10 mouse cellular contexts compared by ENCODE assay signal in the genomic region with DNA sequence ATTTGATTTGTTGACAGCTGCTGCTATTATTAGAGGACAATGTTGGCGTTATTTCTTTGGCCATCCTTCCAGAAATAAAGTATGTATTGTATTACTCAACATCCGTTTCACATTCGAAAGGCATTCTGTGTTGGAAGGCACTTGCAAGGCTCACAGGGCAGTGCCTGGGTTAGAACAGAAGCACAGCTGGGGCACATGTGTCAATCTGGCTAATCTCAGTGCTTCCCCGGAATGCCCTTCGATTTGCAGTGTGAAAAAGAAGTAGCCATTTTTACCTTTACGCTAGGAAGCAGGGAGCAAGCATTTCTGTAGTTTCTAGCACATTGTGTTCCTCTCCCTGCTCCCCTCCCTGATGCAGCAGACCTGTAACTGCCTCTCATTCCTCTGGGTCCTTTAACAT. TPM values are rescaled to one million over a fixed set of nuclear protein-coding genes. Genes with fewer than 3 reads are reported as not detected.
DNase-seq lines count a peak whose midpoint lies in the region; ATAC-seq and TF ChIP-seq lines count a peak whose summit lies in the region.
"Had no signal": no experiment of that assay in that cellular context is flagged by ENCODE, and none has a peak within 500 bp of the region (broad histone marks: within the 10 kb centered on the region; RNA-seq: fewer than 3 reads in every experiment).

No protein-coding gene starts in this region.

- no peak for DNase-seq in liver, postnatal 0 days
- DNase-seq in heart, postnatal 10 days = peak; percentile 37 to 43
- no peak for DNase-seq in left cerebral cortex, postnatal 36 days (ENCODE audit: low spot score in 2 of 2)
- DNase-seq in cerebellum, postnatal 36 days = no peak
- DNase-seq in testis, postnatal 14 days (ENCODE audit: low spot score) = no peak
- DNase-seq: cerebellum, adult 2 months had no signal

- TF ChIP-seq CTCF in liver, postnatal 0 days (IDR thresholded peaks at IDR 0.05; ENCODE audit: low read depth) = no peak

- peaks cover 8% of the 10 kb centered on the region; the same call in 1 of the 2 replicates for H3K4me1 ChIP-seq in liver, postnatal 0 days (ENCODE audit: insufficient read depth)
- H3K4me1 ChIP-seq in liver, embryonic 12.5 days = peaks cover 15% of the 10 kb centered on the region; the same call in 1 of the 2 replicates
- peaks cover 20% of the 10 kb centered on the region; the same call in 1 of the 2 replicates for H3K4me1 ChIP-seq in embryonic facial prominence, embryonic 12.5 days

- intact Hi-C loops in heart, postnatal 10 days (cut with DNase I) = loop anchor here (5.0 kb wide), 1 partner anchor 44 kb away; no protein-coding TSS in a partner anchor
- intact Hi-C loops in left cerebral cortex, postnatal 36 days (cut with DNase I) = loop anchor here (5.0 kb wide), 1 partner anchor 216 kb away; no protein-coding TSS in a partner anchor

- H3K4me2 ChIP-seq in liver, postnatal 0 days (ENCODE audit: low read depth, low read length) = peak overlapping the region; percentile 9; the same call in 1 of the 2 replicates
- no peak overlapping the region for H3K4me2 ChIP-seq in liver, embryonic 12.5 days
- H3K4me2 ChIP-seq in embryonic facial prominence, embryonic 12.5 days (replicated peaks) = peak overlapping the region; percentile 1; the same call in 1 of the 2 replicates

- peaks cover 32% of the 10 kb centered on the region; the same call in 1 of the 2 replicates for H3K79me2 ChIP-seq in macrophage (ENCODE audit: inconsistent target)

- H3K9me3 ChIP-seq in liver, postnatal 0 days (ENCODE audit: low read length) = no peaks in the 10 kb centered on the region
- H3K9me3 ChIP-seq in liver, embryonic 12.5 days (replicated peaks) = no peaks in the 10 kb centered on the region
- H3K9me3 ChIP-seq in embryonic facial prominence, embryonic 12.5 days = no peaks in the 10 kb centered on the region

- H3K9ac ChIP-seq in liver, postnatal 0 days (replicated peaks) = no peak overlapping the region
- no peak overlapping the region for H3K9ac ChIP-seq in liver, embryonic 12.5 days
- no peak overlapping the region for H3K9ac ChIP-seq in embryonic facial prominence, embryonic 12.5 days

- no peaks in the 10 kb centered on the region for H3K36me3 ChIP-seq in liver, postnatal 0 days (replicated peaks; ENCODE audit: insufficient read depth, low read length)
- no peaks in the 10 kb centered on the region; the same call in 1 of the 2 replicates for H3K36me3 ChIP-seq in liver, embryonic 12.5 days
- H3K36me3 ChIP-seq in embryonic facial prominence, embryonic 12.5 days = no peaks in the 10 kb centered on the region
- no peaks in the 10 kb centered on the region for H3K36me3 ChIP-seq in macrophage (ENCODE audit: inconsistent target)

- peak overlapping the region; percentile 60 for H3K27ac ChIP-seq in liver, postnatal 0 days (ENCODE audit: low read depth)
- no peak overlapping the region for H3K27ac ChIP-seq in liver, embryonic 12.5 days
- peak overlapping the region; percentile 48 for H3K27ac ChIP-seq in embryonic facial prominence, embryonic 12.5 days
- H3K27ac ChIP-seq in macrophage = peak overlapping the region; percentile 66

- no peak for ATAC-seq in liver, postnatal 0 days
- no peak for ATAC-seq in liver, embryonic 12.5 days
- ATAC-seq in embryonic facial prominence, embryonic 12.5 days (ENCODE audit: insufficient number of reproducible peaks, insufficient read depth, low FRiP score, low TSS enrichment) = no peak
- ATAC-seq: forebrain, embryonic 16.5 days had no signal

- no peak for TF ChIP-seq EP300 in liver, postnatal 0 days (IDR thresholded peaks at IDR 0.05; ENCODE audit: low read depth)

- H3K27me3 ChIP-seq in liver, postnatal 0 days (ENCODE audit: insufficient read depth, low read length) = no peaks in the 10 kb centered on the region
- H3K27me3 ChIP-seq in liver, embryonic 12.5 days (replicated peaks) = no peaks in the 10 kb centered on the region
- no peaks in the 10 kb centered on the region for H3K27me3 ChIP-seq in embryonic facial prominence, embryonic 12.5 days

- 0 out of 2 replicates have a peak overlapping the region, but pooled peaks have one; percentile 5 for H3K4me3 ChIP-seq in liver, postnatal 0 days (ENCODE audit: low read depth, low read length)
- no peak overlapping the region for H3K4me3 ChIP-seq in liver, embryonic 12.5 days
- no peak overlapping the region for H3K4me3 ChIP-seq in embryonic facial prominence, embryonic 12.5 days
- no peak overlapping the region for H3K4me3 ChIP-seq in macrophage (ENCODE audit: inconsistent target)

- WGBS in liver, postnatal 0 days (ENCODE audit: insufficient replicate concordance) = 70% methylated on average over 6 of the region's 6 CpGs
- 70% methylated on average over 6 of the region's 6 CpGs for WGBS in liver, embryonic 12.5 days (ENCODE audit: insufficient replicate concordance)
- WGBS in embryonic facial prominence, embryonic 12.5 days = 28% methylated on average over 6 of the region's 6 CpGs
- 42% methylated on average over 6 of the region's 6 CpGs for WGBS in macrophage (ENCODE audit: missing documents)

RNA-seq across cellular contexts. Expression of gene Ifit2, which starts 2.5 kb away (rescaled TPM):
- 3.5 and 3.7 TPM in 2 replicates for polyA plus RNA-seq in liver, postnatal 0 days (2015; fragmentation: Nextera tagmentation; extraction: Ambion mirVana)
- 2.9 and 3.1 TPM in 2 replicates for polyA plus RNA-seq in liver, embryonic 12.5 days (2016; fragmentation: Nextera tagmentation; extraction: Ambion mirVana)
- 8.9 and 9.8 TPM in 2 replicates for polyA plus RNA-seq in embryonic facial prominence, embryonic 12.5 days (2016; fragmentation: Nextera tagmentation; extraction: Ambion mirVana)
- total RNA-seq in heart, postnatal 10 days (2021) = 1 to 10 TPM; 4.9 to 7.3 TPM
- 1,000 to 10,000 TPM in 6 of 26 experiments, 100 to 1,000 TPM in 12, 10 to 100 TPM in 8; 30.4 to 2,097 (median 579) TPM for total RNA-seq in macrophage (2018; cell fraction: chromatin; rRNA removed)
- 1,000 to 10,000 TPM in 14 of 26 experiments, 100 to 1,000 TPM in 12; 225 to 3,895 (median 1,756) TPM for total RNA-seq in macrophage (2018; cell fraction: cytosol; rRNA removed)
- total RNA-seq in macrophage (2018; cell fraction: nucleus; rRNA removed) = 1,000 to 10,000 TPM in 16 of 26 experiments, 100 to 1,000 TPM in 9, 10 to 100 TPM in 1; 77.5 to 3,890 (median 2,245) TPM
- polyA plus RNA-seq in macrophage (2018) = 92.3 to 757 TPM (median 307 TPM) in 3 replicates
- total RNA-seq in left cerebral cortex, postnatal 36 days (2021) = 1 to 10 TPM; 7.2 to 7.8 TPM

RNA-seq across cellular contexts. Expression of gene Lipa, which starts 25.7 kb away (rescaled TPM):
- 139 and 144 TPM in 2 replicates for polyA plus RNA-seq in liver, postnatal 0 days (2015; fragmentation: Nextera tagmentation; extraction: Ambion mirVana)
- 33.4 and 35.0 TPM in 2 replicates for polyA plus RNA-seq in liver, embryonic 12.5 days (2016; fragmentation: Nextera tagmentation; extraction: Ambion mirVana)
- polyA plus RNA-seq in embryonic facial prominence, embryonic 12.5 days (2016; fragmentation: Nextera tagmentation; extraction: Ambion mirVana) = 30.2 and 30.7 TPM in 2 replicates
- 10 to 100 TPM; 28.6 to 29.1 TPM for total RNA-seq in heart, postnatal 10 days (2021)
- 100 to 1,000 TPM in 15 of 26 experiments, 10 to 100 TPM in 11; 33.8 to 485 (median 111) TPM for total RNA-seq in macrophage (2018; cell fraction: chromatin; rRNA removed)
- 1,000 to 10,000 TPM in 4 of 26 experiments, 100 to 1,000 TPM in 22; 457 to 1,368 (median 726) TPM for total RNA-seq in macrophage (2018; cell fraction: cytosol; rRNA removed)
- total RNA-seq in macrophage (2018; cell fraction: nucleus; rRNA removed) = 1,000 to 10,000 TPM in 3 of 26 experiments, 100 to 1,000 TPM in 23; 198 to 1,229 (median 648) TPM
- polyA plus RNA-seq in macrophage (2018) = 951 to 1,428 TPM (median 1,047 TPM) in 3 replicates
- 10 to 100 TPM; 15.8 to 17.0 TPM for total RNA-seq in left cerebral cortex, postnatal 36 days (2021)

RNA-seq across cellular contexts. Expression of gene Ifit3, which starts 30.3 kb away (rescaled TPM):
- 10.1 and 11.7 TPM in 2 replicates for polyA plus RNA-seq in liver, postnatal 0 days (2015; fragmentation: Nextera tagmentation; extraction: Ambion mirVana)
- 0.60 and 0.69 TPM in 2 replicates for polyA plus RNA-seq in liver, embryonic 12.5 days (2016; fragmentation: Nextera tagmentation; extraction: Ambion mirVana)
- polyA plus RNA-seq in embryonic facial prominence, embryonic 12.5 days (2016; fragmentation: Nextera tagmentation; extraction: Ambion mirVana) = 0.74 and 1.3 TPM in 2 replicates
- total RNA-seq in heart, postnatal 10 days (2021) = 1 to 10 TPM in 1 of 2 experiments, under 1 TPM in 1; 0.89 to 1.4 TPM
- total RNA-seq in macrophage (2018; cell fraction: chromatin; rRNA removed) = 1,000 to 10,000 TPM in 5 of 26 experiments, 100 to 1,000 TPM in 14, 10 to 100 TPM in 7; 56.4 to 1,330 (median 558) TPM
- total RNA-seq in macrophage (2018; cell fraction: cytosol; rRNA removed) = 1,000 to 10,000 TPM in 13 of 26 experiments, 100 to 1,000 TPM in 13; 197 to 2,399 (median 937) TPM
- total RNA-seq in macrophage (2018; cell fraction: nucleus; rRNA removed) = 1,000 to 10,000 TPM in 13 of 26 experiments, 100 to 1,000 TPM in 12, 10 to 100 TPM in 1; 99.6 to 2,418 (median 1,000) TPM
- 215 to 762 TPM (median 269 TPM) in 3 replicates for polyA plus RNA-seq in macrophage (2018)
- 1 to 10 TPM; 4.0 to 4.5 TPM for total RNA-seq in left cerebral cortex, postnatal 36 days (2021)

RNA-seq across cellular contexts. Expression of gene Ifit1bl1, which starts 48.7 kb away (rescaled TPM):
- polyA plus RNA-seq in liver, postnatal 0 days (2015; fragmentation: Nextera tagmentation; extraction: Ambion mirVana) = 0.75 TPM in 2 replicates
- 0.07 and 0.08 TPM in 2 replicates for polyA plus RNA-seq in liver, embryonic 12.5 days (2016; fragmentation: Nextera tagmentation; extraction: Ambion mirVana)
- polyA plus RNA-seq in embryonic facial prominence, embryonic 12.5 days (2016; fragmentation: Nextera tagmentation; extraction: Ambion mirVana) = 0.13 and 0.14 TPM in 2 replicates
- 1 to 10 TPM; 1.1 to 1.3 TPM for total RNA-seq in heart, postnatal 10 days (2021)
- total RNA-seq in macrophage (2018; cell fraction: chromatin; rRNA removed) = 10 to 100 TPM in 14 of 26 experiments, 1 to 10 TPM in 3, under 1 TPM in 6, not detected in 3; 0.38 to 79.7 (median 17.9) TPM
- total RNA-seq in macrophage (2018; cell fraction: cytosol; rRNA removed) = 100 to 1,000 TPM in 13 of 26 experiments, 10 to 100 TPM in 4, 1 to 10 TPM in 9; 4.7 to 597 (median 84.5) TPM
- 100 to 1,000 TPM in 13 of 26 experiments, 10 to 100 TPM in 2, 1 to 10 TPM in 11; 1.0 to 406 (median 63.2) TPM for total RNA-seq in macrophage (2018; cell fraction: nucleus; rRNA removed)
- polyA plus RNA-seq in macrophage (2018) = 5.2 to 71.8 TPM (median 6.7 TPM) in 3 replicates
- 1 to 10 TPM; 1.7 to 1.8 TPM for total RNA-seq in left cerebral cortex, postnatal 36 days (2021)

RNA-seq across cellular contexts. Expression of gene Ifit3b, which starts 54.7 kb away (rescaled TPM):
- polyA plus RNA-seq in liver, postnatal 0 days (2015; fragmentation: Nextera tagmentation; extraction: Ambion mirVana) = 2.2 and 2.7 TPM in 2 replicates
- 0.14 TPM in 1 of 2 replicates, not detected in the other for polyA plus RNA-seq in liver, embryonic 12.5 days (2016; fragmentation: Nextera tagmentation; extraction: Ambion mirVana)
- 0.33 TPM in 1 of 2 replicates, not detected in the other for polyA plus RNA-seq in embryonic facial prominence, embryonic 12.5 days (2016; fragmentation: Nextera tagmentation; extraction: Ambion mirVana)
- under 1 TPM; 0.15 to 0.36 TPM for total RNA-seq in heart, postnatal 10 days (2021)
- 10 to 100 TPM in 18 of 26 experiments, 1 to 10 TPM in 8; 1.6 to 98.6 (median 29.8) TPM for total RNA-seq in macrophage (2018; cell fraction: chromatin; rRNA removed)
- total RNA-seq in macrophage (2018; cell fraction: cytosol; rRNA removed) = 100 to 1,000 TPM in 14 of 26 experiments, 10 to 100 TPM in 12; 26.4 to 491 (median 133) TPM
- total RNA-seq in macrophage (2018; cell fraction: nucleus; rRNA removed) = 100 to 1,000 TPM in 13 of 26 experiments, 10 to 100 TPM in 12, 1 to 10 TPM in 1; 8.7 to 374 (median 106) TPM
- polyA plus RNA-seq in macrophage (2018) = 29.7 to 123 TPM (median 34.2 TPM) in 3 replicates
- total RNA-seq in left cerebral cortex, postnatal 36 days (2021) = 1 to 10 TPM; 1.5 to 2.0 TPM

Comparison
In these comparisons a context has a peak if more than half of its experiments do, and no peak if none do; other contexts are left out.
1. DNase-seq: peak in heart, postnatal 10 days (2 of 2); none in liver, postnatal 0 days (single experiment), left cerebral cortex, postnatal 36 days (0 of 2), cerebellum, postnatal 36 days (0 of 2) and testis, postnatal 14 days (single experiment).
2. RNA of gene Ifit3, which starts 30.3 kb away (polyA plus RNA-seq): 215 to 762 TPM in macrophage; 10.1 to 11.7 TPM in liver, postnatal 0 days, 0.74 to 1.3 TPM in embryonic facial prominence, embryonic 12.5 days and 0.60 to 0.69 TPM in liver, embryonic 12.5 days; every median in the first group is over 10 times any median in the second.